Mouse (Mus musculus) spleen, adult 18-20 months (tissue): ENCODE results near the gene Cbfa2t3.
A peak's percentile ranks its signal among the peaks of the same experiment; 100 is the strongest.

Experiments used
- DNase-seq, 2 experiments: peaks; one replicate each; pipeline ENCODE4 v3.0.0; 2022; ENCODE audit warnings: mixed read lengths in 2 of 2

The Cbfa2t3 gene

DNA sequence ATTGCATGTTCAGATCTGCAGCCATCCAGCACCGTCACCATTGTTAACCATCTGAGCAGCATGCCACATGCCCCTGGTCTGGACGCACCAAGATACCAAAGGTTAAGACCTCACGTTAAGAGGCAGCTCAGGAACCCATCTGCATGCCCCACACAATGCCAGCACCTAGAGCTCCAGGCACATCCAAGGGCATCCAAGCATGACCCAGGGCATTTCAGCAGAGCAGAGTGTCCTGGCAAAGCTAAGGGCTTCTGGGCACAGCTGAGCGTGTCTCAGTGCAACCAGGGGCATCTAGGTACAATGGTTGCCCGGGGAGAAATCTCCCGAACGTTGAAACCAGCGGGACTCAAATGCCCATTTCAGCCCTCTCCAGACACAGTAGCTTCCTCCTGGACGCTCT, 98.2 kb downstream of the Cbfa2t3 start:
- DNase-seq = no peak

DNA sequence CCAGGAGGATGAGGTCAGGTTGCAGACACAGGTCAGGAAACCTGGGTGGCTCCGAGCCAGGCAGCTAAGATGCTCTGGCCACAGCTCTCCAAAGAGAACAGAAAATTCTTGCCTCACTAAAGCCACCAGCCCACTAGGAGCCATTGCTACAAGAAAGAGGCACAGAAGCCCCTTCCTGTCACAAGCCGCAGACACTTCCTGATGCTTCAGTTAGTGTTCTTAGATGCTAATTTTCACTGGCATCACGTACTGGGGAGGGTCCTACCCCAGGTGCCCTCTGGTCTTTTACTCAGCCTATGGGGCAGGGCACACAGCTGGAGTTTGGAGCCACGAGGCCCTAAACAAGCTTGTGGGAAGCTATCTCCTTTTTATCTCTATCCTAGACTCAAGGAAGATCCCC, 102.9 kb downstream of the Cbfa2t3 start:
- no peak for DNase-seq

DNA sequence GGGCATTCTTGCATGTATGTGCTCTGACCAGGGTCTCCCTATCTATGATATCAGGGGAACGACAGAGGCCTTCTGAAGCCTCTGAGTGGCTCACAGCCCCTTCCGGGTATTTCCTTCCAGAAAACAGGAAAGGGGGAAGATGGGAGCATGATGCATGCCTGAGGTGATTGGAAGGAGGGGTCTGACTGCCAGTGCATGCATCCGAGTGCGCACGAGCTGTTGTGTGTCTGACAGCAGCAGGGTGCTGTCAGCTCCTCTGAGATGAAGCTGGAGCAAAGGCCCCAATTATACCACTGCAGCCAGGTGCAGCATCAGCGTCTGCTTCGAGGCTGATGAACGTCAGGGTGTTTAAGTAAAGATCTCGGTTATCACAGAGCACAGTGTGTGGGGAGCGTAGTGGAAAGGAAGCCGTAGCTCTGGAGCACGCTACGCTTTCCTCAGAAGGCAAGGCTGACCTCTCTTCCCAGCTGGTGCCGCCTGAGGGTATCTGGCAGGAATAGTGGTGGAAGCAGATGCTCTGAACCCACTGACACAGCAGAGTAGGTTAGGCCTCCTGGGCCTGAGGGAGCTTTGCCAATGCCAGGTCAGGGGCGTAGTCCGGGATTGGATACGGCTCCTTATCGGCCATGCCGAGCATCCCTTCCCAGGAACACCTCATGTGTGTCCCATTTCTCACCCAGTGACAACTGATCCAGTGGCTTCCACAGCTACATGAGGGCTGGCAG, 105.0 kb downstream of the Cbfa2t3 start:
- DNase-seq = no peak

DNA sequence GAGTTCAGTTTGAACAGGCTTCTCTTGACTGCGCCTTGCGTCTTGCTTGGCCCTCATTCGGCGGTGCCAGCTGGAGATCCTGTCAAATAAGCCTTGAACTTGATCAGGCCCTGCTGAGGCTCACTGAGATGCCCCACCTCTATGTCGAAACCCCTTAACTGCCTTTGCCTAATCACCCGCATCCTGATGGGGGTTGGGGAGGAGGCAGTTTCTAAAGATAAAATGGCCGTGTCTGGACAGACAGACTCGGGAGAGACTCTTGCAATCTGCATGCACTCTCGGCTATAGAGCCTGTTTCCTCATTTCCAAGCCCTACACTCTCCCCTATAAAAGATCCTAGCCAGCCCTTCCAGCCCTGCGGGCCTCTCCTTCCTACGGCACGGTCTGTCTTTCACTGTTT, 105.7 kb downstream of the Cbfa2t3 start:
- DNase-seq = no peak

DNA sequence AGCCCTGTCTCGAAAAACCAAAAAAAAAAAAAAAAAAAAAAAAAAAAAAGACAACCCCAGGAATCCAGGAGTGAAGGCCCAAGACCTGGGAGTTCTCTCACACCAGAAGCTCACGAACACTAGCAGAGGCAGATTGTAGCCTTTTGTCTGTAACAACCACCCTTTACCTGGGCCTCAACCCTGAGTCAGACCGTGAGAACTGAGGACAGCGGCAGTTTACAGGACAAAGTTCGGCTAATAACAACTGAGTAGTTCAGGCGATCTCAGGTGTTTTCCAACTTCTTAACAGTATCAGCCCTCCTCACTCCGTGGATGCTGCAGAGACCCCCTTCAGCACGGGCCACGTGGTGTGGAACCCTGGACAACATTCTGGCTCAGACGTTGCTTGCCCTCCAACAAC, 112.2 kb downstream of the Cbfa2t3 start:
- no peak for DNase-seq

DNA sequence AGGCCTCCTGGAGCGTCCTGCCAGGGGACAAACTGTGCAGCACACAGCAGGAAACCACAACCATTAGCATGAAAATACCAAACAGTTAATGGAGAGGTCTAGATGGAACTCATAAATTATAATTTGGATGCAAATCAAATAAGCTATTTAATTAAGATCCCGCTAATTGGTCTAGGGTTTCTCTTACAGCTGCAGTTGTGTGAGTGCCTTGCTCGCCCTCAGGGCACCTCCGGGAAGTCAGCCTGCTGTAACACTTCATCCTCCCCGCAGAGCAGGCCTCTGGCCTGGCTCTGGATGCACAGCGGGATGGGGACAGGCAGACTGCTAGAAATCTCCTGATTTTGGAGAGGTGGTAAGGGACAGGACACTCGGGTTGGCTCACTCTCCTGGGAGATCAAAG, 112.7 kb downstream of the Cbfa2t3 start:
- DNase-seq = no peak

DNA sequence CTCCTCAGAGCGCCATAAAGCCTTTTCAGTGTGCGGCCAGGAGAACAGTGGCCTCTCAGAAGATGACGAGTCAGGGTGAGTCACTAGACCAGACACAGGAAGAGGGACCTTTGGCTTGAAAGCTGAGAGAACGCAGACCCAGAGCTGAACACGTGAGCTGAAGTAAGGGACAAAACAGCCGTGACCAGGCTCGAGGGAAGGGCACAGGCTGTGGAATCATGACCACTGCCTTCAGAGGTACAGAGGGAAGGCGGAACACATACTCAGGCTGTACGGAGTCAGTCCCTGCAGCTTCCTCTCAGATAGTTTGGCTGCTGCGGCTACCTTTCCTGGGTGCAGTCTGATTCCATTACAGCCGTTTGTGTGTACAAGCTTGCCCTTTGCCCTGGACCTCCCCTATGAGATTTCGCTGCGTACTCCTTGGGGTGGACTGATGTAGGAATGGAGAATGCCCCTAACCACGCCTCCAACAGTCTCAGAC, 113.5 kb downstream of the Cbfa2t3 start:
- no peak for DNase-seq

DNA sequence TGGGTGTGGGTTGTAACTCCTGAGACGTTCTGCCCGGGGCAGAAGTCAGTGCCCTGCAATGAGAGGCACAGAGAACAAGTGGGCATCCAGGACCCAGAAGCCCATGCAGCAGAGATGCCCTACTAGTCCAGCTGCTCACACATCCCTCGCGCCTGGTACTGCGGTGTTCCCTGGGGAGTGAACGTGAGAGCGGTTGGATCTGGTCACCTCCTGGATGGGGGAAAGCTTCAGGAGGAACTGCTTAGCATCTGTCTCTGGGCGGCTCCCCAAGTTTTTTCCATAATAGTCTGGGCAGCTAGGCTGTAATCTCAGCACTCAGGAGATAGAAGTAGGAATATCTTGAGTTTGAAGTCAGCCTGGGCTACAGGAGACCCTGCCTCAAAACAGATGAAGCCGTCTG, 113.9 kb downstream of the Cbfa2t3 start:
- DNase-seq = no peak

DNA sequence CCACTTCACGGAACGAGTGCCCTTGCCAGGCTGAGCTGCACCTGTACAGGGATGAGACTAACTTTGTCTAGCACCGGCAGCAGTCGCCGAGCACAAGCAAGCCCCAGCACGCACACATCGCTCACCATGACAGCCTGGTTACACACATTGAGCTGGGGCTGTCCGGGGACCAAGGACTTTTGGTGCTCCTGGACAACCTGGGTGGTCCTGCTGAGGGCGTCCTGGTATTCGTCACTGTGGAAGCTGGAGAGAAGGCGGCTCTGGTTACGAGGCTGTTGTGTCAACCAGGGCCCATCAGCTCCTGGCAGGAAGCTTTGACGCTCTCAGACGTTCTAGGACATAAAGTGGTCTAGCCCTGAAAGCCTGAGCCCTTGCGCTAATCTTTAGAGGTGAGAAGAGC, 118.0 kb downstream of the Cbfa2t3 start:
- DNase-seq = no peak

DNA sequence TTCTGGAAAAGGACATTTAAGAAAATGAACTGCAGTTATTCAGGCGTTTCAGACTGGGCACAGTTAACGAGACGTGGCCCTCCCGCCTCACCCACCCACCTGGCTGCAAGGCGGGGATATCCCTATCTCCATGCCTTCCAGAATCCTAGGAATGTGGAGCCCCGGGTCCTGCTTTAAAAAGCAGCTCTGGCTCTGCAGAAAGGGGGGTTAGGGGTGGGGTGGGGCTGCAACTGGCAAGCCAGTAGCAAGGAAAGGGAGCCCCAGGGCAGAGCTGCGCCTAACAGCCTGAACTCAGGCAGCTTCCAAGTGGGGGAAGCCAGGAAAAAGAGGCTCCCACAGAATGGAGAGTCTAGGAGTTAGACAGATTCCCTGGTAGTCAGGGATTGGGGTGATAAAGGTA, 119.7 kb downstream of the Cbfa2t3 start:
- no peak for DNase-seq

DNA sequence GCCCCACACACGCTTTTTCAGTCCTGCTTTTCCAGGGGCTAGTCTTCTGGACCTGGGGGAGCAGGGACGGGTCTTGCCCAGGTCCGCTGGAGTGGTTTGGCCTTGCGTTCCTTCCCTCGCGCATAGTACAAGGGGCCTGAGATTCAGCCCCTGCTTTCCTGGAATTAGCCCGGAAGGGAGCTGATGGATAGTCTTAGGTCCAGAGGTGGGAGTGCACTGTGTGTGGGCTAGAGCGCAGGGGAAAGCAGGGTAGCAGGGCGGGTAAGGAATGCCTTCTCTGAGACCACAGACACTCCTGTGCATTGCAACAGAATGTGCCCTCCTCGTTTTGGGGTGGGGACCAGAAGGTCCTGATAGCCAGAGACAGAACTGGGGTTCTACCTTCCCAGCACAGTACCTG, 121.8 kb downstream of the Cbfa2t3 start:
- DNase-seq = no peak

DNA sequence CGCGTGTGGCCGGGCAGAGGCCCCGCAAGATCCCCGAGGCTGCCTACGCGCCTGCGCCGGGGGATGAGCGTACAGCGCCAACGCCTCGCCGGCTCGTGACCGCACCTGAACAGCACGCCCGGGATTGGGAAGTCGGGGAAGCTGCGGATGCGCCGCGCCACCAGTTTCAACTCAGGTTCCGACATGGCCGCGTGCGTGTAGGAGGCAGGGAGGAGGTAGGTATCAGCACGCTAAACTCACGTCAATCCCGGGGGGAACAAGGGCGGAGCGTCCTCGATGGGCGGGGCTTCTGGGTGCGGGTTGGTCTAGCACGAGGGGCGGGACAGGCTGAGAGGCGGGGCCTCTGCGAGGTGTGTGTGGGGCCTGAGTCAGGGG, 122.3 kb downstream of the Cbfa2t3 start, which contains the start of gene Aprt:
TSS of gene Aprt (minus strand) at position 262 of the 375 bp plus-strand sequence.
- DNase-seq = peak; percentile 95 to 98

DNA sequence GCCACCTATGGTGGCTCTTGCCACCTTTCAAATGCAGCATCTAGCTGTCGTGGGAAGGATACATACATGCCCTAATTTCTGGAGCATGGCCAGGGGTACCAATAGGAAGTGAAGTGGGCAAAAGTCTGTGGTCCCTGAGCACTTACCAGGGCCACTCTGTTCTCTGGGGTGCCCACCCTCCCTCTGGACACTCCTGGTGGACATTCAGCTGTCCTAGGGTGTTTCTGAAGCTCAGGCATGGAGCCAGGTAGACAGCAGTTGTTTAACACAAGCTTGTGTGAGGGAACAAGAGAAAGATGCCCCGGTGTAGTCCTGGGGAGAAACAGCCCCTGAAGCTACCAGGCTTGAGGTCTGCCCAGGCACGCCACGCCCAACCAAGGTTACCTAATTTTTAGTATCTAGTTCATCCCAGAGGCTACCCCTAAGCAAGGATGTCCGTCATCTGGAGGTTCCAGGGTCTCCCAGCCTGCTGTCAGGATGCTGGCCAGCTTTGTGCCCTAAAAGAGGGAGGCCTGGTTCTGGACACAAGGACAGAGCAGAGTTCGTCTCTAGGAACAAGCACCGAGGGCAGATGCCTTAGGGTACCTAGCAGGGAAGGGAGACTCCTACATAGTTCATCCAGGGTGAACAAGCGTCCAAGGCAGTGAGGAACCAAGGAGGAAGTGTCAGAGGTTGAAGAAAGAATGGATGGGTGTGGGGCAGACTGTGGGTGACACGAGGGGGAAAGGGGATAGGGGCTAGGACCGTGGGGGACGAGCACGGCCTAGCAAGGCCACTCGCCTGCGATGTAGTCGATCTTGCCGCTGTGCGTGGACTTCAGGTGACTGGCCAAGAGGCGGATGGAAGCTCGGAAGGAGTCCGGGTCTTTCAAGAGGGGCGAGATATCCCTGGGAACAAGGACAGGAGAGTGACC, 122.9 kb downstream of the Cbfa2t3 start:
- no peak for DNase-seq

DNA sequence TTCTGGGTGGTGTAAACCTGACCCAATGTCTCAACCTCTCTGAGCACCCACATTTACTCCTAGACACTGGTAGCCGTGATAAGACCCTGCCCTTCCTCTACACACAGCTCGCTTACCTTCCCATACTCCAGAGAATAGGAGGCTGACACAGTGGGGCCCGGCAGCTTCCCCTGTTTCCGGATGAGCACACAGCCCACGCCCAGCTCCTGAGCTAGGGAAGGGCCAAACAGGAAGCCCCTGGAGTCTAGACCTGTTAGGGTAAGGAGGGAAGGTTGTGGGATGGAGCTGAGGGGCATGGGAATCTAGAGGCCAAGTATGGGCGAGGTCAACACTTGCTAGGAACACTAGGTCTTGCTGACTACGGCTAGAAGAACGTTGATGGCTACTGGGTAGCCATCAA, 123.6 kb downstream of the Cbfa2t3 start:
- DNase-seq = no peak
